Mouse (Mus musculus): ENCODE measurements around the gene Med6.

Med6 gene

GRCm38 (mm10) chr12:81594902-81595671, at the start of gene Med6:
TSS of gene Med6 (minus strand) at chr12:81595008.
- peak; percentile 99 for DNase-seq (ENCODE audit: low spot score)

DNA sequence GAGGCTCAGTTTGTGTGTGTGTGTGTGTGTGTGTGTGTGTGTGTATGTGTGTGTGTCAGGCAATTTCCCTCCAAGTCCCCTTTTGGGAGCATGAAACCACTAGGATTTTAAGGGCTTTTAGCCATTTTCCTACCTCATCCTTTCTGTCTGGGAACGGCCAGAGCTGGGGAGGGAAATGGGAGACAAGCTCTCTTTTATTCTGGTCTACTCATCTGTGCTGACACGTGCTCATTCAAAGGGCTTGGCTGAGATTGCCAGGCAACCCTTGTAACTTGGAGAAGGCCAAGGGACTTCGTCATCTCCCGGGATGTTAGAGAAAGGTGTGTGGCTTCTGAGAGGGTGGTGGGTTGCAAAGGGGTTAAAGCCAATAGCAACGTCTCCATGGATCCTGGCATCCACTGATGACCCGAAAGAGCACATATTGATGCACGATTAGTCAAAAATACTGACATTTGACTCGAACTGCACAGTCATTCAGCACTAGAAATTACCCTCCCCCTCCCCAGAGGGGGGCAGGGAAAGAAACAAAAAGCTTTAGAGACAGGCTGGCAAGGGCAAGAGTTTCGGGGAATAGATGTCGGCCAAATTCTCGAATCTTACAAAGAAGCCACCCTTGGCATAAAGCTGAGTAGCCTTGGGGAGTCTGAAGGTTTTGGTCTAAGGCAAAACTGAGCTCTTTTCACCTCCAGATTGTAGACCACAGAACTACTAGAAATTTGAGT, 47.7 kb upstream of the Med6 start:
- peak; percentile 15 for DNase-seq (ENCODE audit: low spot score)

DNA sequence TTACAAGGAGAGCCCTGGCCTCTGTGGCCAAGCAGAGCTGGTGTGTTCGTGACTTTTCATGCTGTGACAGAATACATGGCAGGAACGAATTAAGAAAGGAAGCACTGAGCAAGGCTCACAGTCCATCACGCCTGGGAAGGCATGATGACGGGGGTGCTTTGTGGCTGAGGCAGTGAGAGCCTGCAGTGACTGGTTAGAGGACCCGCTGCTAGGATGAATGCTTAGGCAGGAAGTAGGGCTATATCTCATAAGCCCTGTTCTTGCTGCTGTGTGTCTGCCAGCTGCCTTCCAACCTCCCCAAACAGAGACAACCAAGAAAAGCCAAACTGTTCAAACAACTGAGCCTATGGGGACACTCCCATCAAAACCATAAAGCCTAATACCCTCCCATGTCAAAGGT, 45.8 kb upstream of the Med6 start:
- no peak for DNase-seq (ENCODE audit: low spot score)

- no peak for DNase-seq (ENCODE audit: low spot score)
Observed at GRCm38 (mm10) chr12:81633246-81633645, 38.4 kb upstream of the Med6 start.

GRCm38 (mm10) chr12:81631661-81632401, 37.0 kb upstream of the Med6 start:
- DNase-seq (ENCODE audit: low spot score) = peak; percentile 42

GRCm38 (mm10) chr12:81630915-81631660, 36.3 kb upstream of the Med6 start, which contains the start of gene Ttc9:
TSS of gene Ttc9 (plus strand) at chr12:81631249.
- DNase-seq (ENCODE audit: low spot score) = peak; percentile 85

GRCm38 (mm10) chr12:81630520-81630914, 35.7 kb upstream of the Med6 start:
- peak; percentile 64 for DNase-seq (ENCODE audit: low spot score)

GRCm38 (mm10) chr12:81628091-81628490, 33.3 kb upstream of the Med6 start:
- DNase-seq (ENCODE audit: low spot score) = no peak

DNA sequence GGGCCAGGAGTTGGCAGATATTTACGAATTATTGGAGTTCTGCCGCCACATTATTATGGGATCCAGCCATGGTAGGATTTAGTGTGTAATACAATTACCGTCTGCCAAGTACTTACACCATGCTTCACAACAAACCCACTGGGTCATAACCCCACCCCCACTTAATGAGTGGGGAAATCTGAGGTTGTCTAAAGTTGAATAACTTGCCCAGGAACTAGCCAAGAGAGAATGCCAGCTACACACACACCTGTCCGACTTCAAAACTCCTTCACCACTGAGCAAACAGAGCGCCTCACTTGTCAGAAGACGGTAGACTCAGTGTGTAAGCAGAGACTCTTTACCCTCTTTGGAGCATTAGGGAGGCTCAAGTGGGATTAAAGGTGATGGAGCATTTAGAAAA, 32.6 kb upstream of the Med6 start:
- no peak for DNase-seq (ENCODE audit: low spot score)

DNA sequence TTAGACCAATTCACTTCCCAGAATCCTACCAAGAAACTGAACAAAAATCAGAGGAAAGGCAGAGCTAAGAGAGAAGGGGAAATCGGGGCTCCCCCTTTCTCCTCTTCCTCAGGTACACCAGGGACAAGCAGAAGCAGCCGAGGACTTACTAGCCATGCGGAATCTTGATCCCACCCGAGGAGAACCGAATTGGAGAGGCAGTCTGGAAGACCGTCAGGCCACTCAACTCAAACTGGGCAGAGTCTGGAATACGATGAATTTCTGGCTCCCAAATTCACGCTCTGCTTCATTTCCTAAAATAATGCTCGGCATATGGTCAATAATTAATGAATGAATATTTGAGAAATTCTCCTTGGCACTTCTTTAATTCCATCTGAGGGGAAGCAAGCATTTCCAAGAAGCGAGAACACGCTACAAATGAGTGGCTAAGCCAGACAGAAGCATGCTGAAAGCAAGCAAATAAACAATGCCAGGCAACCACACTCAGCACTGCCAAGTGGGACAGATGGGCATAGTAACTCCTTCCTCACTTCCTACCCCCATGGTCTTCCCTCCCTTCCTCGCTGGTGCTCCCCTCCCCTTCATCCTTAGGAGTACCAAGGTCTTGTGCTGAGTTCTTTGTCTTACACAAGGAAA, 31.5 kb upstream of the Med6 start:
- DNase-seq (ENCODE audit: low spot score) = no peak

GRCm38 (mm10) chr12:81623377-81623776, 28.6 kb upstream of the Med6 start:
- DNase-seq (ENCODE audit: low spot score) = no peak

DNA sequence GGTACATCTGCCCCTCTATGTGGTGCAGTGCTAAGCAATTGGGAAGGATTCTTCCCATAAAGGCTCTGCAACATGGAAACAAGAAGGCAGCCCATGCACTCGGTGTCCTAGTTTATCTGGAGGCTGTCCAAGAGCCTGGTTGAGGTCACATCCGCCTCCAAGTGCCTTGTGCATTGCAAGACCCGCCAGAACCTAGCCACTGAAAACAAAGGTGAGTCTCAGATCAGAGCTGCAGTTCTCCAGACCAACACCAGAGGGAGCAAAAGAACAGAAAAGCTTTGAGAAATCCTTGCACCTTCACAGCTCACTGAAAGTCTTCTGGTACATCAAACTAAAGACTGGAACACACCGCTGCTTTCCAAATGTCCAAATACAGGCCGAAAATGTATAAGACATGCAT, 24.5 kb upstream of the Med6 start:
- peak; percentile 95 for DNase-seq (ENCODE audit: low spot score)

GRCm38 (mm10) chr12:81616980-81617379, 22.2 kb upstream of the Med6 start:
- DNase-seq (ENCODE audit: low spot score) = no peak

GRCm38 (mm10) chr12:81615807-81616206, 21.0 kb upstream of the Med6 start:
- DNase-seq (ENCODE audit: low spot score) = no peak

DNA sequence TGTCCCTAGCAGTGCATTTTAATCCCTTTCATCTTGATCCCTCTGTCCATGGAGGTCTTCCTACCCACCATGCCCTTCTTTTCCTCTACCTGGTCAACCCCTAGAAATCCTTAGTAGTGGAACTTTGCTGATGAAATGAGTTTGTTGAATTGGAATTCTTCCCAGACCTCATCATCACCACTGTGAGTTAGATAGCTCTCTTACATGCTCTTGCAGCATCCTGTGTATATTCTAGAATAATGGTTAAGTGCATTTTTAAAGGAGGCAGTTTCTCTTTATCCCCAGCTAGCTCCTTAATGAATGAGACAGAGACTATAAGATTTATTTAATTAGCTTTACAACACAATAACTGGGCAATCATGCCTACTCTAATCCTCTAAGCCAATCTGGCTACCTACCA, 14.6 kb upstream of the Med6 start:
- DNase-seq (ENCODE audit: low spot score) = no peak

DNA sequence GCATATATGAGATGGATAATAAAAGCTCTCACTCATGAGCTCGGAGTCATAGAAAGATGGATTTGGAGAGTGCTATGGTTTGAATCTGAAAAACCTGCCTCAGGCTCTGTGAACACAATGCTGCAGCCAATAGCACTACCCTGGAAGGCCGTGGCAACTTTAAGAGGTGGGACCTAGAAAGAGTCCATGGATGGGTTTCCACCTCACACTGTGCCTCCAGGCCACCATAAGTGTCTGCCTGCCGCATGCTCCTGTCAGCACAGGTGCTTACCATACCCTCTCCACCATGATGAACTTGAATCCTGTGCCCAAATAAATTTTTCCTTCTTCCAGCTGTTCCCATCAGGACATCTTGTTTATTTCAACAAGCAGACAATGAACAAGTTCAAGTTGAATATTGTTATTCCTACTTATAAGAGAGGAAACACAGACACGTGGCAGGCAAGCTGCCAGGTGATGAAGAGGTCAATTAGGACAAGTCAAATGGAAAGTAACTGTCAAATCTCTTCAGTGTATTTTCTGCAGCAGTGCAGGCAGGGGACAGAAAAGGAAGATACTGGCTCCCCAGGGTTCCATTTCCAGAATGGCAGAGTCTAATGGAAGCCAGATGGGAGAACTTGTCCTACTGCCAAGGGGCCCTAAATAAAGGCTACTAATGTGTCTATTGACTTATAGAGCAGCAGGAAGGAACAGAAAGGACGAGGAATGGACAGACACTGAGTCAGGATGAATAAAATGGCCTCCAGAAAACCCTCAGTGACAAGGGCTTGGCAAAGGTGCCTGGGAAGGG, 10.4 kb upstream of the Med6 start:
- DNase-seq (ENCODE audit: low spot score) = no peak

DNA sequence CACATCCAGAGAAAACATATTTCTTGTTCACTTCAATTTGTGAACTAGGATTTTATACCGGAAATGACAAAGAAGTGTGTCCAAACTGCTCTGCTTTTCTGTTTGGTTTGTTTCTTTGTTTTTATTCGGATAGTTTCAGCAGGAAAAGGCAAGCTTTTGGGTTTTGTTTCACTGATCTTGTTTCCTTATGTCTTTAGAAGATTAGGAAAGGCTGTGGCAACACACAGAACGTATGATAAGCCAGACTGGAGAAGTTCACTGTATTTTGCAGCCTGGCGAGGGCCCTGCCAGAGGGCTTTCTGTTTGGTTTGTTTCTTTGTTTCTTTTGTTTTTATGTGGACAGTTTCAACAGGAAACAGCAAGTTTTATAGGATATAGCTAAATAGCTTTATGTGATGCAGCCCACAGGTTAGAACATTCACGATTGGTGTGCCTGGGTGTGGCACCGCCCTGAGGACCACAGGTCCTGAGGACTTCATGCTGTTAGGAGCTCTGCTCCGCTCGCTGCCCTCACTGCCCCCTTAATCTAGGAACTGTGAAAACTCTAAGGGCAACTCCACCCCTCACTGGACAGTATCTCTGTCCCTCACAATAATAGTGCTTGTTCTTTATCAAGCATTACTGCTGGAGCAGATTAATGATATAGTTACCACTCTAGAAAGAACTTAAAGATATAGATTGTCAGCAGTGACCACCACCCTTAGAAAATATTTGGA, 1.9 kb upstream of the Med6 start:
- no peak for DNase-seq (ENCODE audit: low spot score)

GRCm38 (mm10) chr12:81568374-81568773, 26.4 kb downstream of the Med6 start, which contains the start of gene Adam21:
TSS of gene Adam21 (minus strand) at chr12:81568474.
- no peak for DNase-seq (ENCODE audit: low spot score)

GRCm38 (mm10) chr12:81567931-81568330, 26.9 kb downstream of the Med6 start:
- no peak for DNase-seq (ENCODE audit: low spot score)

- no peak for DNase-seq (ENCODE audit: low spot score)
Observed at GRCm38 (mm10) chr12:81564173-81564572, 30.6 kb downstream of the Med6 start.

All from retina, embryonic 14.5 days (tissue).